Mouse (Mus musculus): Measurements from ENCODE around the gene Fadd.

The Fadd gene

GRCm38 (mm10) chr7:144582284-144582980 is at the start of gene Fadd:
Gene Fadd (minus strand): TSS chr7:144582463.
- in situ Hi-C loops (cut with MboI, MseI), result loop anchor here (5.0 kb wide), 1 partner anchor 190 kb away; no protein-coding TSS in a partner anchor

DNA sequence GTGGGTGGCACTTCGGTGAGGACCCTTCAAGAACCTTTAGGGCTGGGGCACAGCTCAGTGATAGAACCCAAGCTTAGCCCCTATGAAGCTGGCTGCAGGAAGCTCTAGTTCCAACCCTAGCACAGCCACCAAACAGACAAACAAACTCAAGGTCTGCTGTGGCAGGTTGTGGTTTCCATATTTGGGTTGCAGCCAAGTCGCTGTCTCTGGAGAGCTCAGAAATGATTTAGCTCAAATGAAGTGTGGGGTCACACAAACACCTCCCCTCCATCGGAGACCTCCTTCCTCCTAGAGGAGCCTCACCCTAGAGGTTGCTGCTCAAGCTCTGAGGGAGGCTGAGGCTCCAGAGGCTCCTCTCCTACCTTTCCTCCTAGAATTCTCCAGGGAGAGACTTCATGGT is 48.4 kb upstream of the Fadd start:
- in situ Hi-C loops (cut with MboI, MseI), result no loop called here

GRCm38 (mm10) chr7:144628334-144628915 is 46.2 kb upstream of the Fadd start:
- in situ Hi-C loops (cut with MboI, MseI), result no loop called here

- in situ Hi-C loops (cut with MboI, MseI), result no loop called here
Observed at GRCm38 (mm10) chr7:144627606-144628333, 45.5 kb upstream of the Fadd start.

DNA sequence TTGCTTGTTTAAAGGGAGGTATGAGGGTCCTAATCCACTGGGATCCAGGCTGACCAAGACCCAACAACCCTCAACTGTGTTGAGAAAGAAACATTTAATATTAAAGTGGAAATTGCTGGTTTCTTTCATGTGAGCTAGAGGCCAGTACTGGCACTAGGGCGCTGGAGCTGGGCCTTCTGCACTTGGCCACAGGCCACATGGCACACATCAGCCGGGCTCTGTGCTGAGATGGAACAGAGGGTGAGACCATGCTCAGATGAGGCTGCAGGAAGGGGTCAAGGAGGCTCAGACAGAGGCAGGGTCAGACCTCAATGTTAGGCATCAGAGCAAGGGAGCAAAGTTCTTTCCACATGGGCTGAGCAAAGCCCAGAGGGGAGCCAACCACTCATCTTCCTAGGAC is 43.8 kb upstream of the Fadd start:
- in situ Hi-C loops (cut with MboI, MseI), result no loop called here

DNA sequence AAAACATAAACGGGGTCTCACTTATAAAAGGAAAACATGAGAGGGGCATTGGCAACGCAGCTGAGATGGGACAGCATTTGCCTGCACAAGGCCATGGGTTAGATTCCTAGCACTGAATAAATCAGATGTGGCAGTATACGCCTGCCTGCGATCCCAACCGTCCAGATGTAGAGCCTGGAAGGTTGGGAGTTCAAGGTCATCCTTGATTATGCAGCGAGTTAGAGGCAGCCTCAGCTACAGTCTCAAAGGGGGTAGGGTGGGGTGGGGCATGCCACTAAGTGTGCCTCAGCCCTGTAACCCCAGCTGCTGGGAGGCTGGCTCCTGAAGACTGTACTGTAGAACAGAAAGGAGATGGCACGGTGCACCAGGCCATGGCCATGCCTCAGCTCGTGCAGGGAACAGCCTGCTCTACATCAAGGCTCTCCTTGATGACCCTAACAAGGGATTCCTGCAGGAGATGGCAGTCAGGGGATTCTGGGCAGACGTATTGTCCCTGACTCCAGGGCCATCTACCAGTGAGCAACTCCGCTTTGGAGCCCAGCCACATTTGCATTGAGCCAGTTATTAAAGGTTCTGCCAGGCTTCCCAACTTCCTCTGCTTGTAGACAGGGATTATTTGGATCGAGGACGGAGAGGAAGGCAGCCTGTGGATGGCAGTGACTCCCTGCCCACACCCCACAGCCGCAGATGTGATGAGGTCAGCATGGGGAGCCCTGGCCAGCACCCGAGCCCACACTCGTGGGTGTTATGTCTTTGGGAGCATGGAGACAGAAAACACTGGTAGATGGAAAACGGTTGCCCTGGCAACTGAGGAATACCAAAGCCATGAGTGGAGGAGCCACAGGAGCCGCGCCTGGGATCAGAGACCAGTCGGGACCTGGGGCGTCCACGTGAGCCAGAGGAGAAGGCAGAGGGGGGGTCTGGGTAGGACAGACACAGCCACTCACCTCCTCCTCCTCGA is 38.7 kb upstream of the Fadd start:
- in situ Hi-C loops (cut with MboI, MseI), result no loop called here

GRCm38 (mm10) chr7:144620315-144620714 is 38.1 kb upstream of the Fadd start:
- in situ Hi-C loops (cut with MboI, MseI), result no loop called here

GRCm38 (mm10) chr7:144615343-144615742 is 33.1 kb upstream of the Fadd start:
- in situ Hi-C loops (cut with MboI, MseI), result loop anchor here (5.0 kb wide), 1 partner anchor 92 kb away; no protein-coding TSS in a partner anchor

- in situ Hi-C loops (cut with MboI, MseI), result no loop called here
Observed at GRCm38 (mm10) chr7:144612829-144613228, 30.6 kb upstream of the Fadd start.

DNA sequence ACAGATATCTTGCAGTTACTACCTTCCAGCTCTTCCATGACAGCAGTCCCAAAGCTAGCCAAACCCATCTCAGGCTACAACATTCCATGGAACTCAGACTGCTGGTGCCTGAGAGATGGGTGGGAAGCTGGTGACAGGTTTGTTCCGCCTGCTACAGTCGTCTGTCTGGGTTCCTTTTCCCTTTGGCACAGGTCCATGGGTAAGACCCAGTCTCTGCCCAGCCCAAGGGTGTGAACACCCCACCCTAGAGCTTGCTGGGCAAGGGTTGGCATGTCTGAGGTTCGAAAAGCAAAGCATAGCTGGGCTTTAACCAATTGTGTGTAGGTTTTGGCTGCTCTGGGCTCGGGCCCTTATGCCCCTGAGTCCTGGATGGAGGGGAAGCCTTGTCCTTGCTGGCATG is 30.1 kb upstream of the Fadd start:
- in situ Hi-C loops (cut with MboI, MseI), result no loop called here

- in situ Hi-C loops (cut with MboI, MseI), result no loop called here
Observed at GRCm38 (mm10) chr7:144611595-144611994, 29.3 kb upstream of the Fadd start.

GRCm38 (mm10) chr7:144609568-144609967 is 27.3 kb upstream of the Fadd start:
- in situ Hi-C loops (cut with MboI, MseI), result no loop called here

DNA sequence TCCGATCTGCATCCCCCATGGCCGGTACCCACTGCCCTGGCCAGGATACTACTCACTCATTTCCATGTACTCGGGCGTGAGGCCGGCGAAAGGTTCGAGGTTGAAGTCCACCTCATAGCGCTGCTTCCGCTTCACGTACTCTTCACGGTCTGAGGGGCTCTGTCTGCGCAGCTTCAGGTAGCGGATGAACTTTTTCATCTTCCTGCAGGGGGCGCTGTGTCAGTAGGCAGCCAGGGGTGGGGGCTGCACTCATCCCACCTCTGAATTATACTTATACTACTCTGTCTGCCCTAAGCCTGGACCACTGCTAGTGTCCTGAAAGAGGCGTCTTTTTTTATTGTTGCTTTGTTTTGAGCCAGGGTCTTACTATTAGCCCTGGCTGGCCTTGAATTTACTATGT is 25.6 kb upstream of the Fadd start:
- in situ Hi-C loops (cut with MboI, MseI), result no loop called here

DNA sequence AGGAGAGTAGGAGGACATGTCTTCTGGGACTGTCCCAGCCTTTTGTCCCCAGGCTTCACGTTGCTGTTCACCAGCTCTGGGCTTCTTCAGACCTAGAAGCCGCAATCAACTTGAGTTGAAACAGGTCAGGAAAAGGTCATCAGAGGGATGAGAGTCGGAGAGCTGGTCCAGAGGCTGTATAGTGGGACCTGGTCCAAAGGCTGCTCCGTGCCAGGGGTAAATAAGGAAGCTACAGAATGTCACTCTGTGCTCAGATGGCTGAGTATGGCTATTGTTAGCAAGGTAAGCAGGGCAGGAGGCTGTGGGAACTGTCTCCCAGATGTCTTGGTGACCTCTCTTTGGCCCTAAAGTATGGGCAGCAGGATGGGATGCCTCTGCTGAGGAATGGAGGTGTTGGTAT is 22.5 kb upstream of the Fadd start:
- in situ Hi-C loops (cut with MboI, MseI), result no loop called here

DNA sequence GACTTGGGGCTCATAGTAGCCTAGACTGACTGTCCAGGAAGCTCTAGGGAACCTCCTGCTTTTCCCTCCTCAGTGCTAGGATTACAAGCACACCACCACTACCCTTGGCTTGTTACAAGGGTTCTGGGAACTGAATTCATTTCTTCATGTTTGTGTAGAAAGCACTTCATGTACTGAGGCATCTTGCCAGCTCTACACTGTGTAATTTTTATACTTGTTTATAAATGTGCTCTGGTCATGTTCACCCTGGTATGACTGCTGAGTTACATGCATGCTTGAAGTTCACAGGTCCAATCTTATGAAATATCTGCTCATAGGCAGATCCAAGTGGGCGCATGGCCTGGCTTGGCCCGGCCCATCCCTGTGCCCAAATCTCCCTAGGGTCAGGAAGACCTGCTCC is 22.0 kb upstream of the Fadd start:
- in situ Hi-C loops (cut with MboI, MseI), result no loop called here

DNA sequence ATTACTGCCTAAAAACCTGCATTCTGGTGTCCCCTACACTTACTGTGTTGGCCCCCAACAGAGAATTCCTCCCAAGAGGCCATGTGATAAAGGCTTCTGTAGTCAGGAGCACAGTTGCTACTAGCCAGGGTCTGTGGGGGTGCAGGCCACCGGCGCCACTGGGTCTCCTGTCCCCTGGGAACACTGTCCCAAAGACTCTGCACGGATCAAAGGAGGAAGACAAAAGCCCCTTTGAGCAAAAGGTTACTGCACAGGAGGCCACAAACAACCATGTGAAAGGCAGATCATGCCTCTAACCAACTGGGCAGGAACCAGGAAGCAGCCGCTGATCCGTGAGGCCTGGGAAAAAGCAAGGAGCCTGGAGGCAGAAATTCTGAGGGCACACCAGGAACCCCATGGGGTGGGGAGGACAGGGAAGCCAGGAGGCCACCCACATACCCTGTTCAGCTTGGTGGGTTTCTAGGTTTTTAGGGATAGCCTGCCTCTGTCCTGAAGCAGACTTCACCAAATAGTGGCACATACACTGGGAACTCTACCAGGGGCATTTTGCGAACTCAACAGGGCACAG is 18.2 kb upstream of the Fadd start:
- in situ Hi-C loops (cut with MboI, MseI), result no loop called here

DNA sequence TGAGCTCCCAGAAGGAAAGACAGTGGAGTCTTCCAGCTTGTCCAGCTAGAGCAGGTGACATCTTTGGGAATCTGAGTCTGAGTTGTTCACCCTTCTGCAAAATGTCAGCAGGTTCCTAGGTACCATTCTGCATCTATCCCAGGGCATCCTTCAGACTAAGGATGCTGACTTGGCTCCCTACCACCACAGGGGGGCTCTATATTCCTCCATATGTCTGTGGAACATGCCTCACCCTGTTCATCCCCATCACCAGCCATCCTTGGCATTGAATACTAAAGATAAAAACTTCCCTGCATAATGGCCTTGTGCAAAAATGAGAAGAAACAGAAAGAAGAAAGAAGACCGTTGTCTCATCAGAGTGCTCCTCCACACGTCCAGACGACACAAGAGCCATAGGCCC is 7.2 kb upstream of the Fadd start:
- in situ Hi-C loops (cut with MboI, MseI), result no loop called here

DNA sequence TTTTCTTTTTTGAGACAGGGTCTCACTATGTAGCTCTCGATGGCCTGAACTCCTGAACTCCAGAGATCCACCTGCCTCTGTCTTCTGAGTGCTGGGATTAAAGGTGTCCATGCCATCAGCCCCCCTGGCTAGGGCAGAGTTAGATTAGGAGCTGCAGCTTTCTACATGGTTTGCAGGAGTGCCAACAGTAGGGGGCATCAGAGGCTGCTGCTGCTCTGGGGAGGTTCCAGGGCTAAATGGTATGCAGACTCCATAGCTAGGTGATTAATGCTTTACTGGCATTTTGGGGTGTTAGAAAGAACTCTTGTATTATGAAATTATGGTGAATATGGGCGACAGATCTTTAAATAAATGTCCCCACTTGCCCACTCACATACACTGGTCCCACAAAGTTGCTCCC is 5.0 kb upstream of the Fadd start:
- in situ Hi-C loops (cut with MboI, MseI), result no loop called here

DNA sequence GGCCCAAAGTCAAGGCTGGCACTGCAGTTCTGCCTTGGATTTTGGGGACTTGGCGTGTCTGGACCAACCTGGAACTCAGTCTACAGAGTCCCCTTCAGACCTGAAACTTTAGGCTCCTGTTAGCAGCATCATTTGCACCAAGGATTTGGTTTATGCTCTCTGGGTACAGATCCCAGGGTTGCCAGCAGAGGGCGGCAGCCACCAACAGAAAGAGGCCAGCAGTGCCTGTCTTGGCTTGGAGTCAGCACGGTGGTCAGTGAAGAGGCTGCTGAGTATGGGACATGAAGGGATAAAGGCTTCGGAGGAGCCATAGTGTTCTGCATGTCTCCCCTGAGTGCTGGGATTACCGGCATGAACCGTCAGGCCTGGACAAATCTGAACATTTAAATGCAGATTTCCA is 3.4 kb upstream of the Fadd start:
- in situ Hi-C loops (cut with MboI, MseI), result no loop called here

GRCm38 (mm10) chr7:144583619-144584018 is 1.4 kb upstream of the Fadd start:
- in situ Hi-C loops (cut with MboI, MseI), result loop anchor here (5.0 kb wide), 1 partner anchor 189 kb away; no protein-coding TSS in a partner anchor
